Mouse (Mus musculus) limb, embryonic 14.5 days (tissue): ENCODE data around the gene Rpl13. TPM values are rescaled to one million over a fixed set of nuclear protein-coding genes. Genes with fewer than 3 reads are reported as not detected.
"Not testable (repeated sequence)": the region's sequence is repeated elsewhere in the genome, so short reads cannot be mapped to it uniquely, and the experiment has no call there.

Experiments used
- ATAC-seq: fragments of 200-750 bp; cut with Nextera tagmentation; 2 replicates; pipeline ENCODE4 v1.8.0; 2017; ENCODE audit warnings: low read depth, moderate number of reproducible peaks, moderate TSS enrichment; ENCODE audit not compliant: low FRiP score
- DNase-seq: peaks from one replicate; pipeline ENCODE4 v3.0.0-alpha.2; 2015; ENCODE audit warnings: low spot score
- H3K27ac ChIP-seq: fragments of 300-500 bp; sonication (generic); replicated peaks from 2 replicates; pipeline ENCODE4 v1.5.1; 2014; ENCODE audit warnings: low read depth, mild to moderate bottlenecking, low read length, moderate library complexity, mixed read lengths
- H3K27me3 ChIP-seq: fragments of 300-500 bp; sonication (generic); 2 replicates; pipeline ENCODE4 v1.6.1; 2014; ENCODE audit warnings: low read length, mixed read lengths; ENCODE audit not compliant: control insufficient read depth, insufficient read depth
- H3K36me3 ChIP-seq: fragments of 300-500 bp; sonication (generic); 2 replicates; pipeline ENCODE4 v1.6.1; 2014; ENCODE audit warnings: mild to moderate bottlenecking, low read length, moderate library complexity, mixed read lengths; ENCODE audit not compliant: control insufficient read depth, insufficient read depth
- H3K4me1 ChIP-seq: fragments of 300-500 bp; sonication (generic); 2 replicates; pipeline ENCODE4 v1.6.1; 2014; ENCODE audit warnings: antibody characterized with exemption, low read length, mixed read lengths; ENCODE audit not compliant: control insufficient read depth, insufficient read depth
- H3K4me2 ChIP-seq: fragments of 300-500 bp; sonication (generic); replicated peaks from 2 replicates; pipeline ENCODE4 v1.6.1; 2014; ENCODE audit warnings: low read depth, mild to moderate bottlenecking, low read length, moderate library complexity; ENCODE audit not compliant: severe bottlenecking
- H3K4me3 ChIP-seq: fragments of 300-500 bp; sonication (generic); replicated peaks from 2 replicates; pipeline ENCODE4 v1.5.1; 2014; ENCODE audit warnings: low read length
- H3K9ac ChIP-seq: fragments of 300-500 bp; sonication (generic); 2 replicates; pipeline ENCODE4 v1.6.1; 2014; ENCODE audit warnings: mild to moderate bottlenecking, low read depth, low read length, moderate library complexity; ENCODE audit not compliant: severe bottlenecking
- H3K9me3 ChIP-seq: fragments of 300-500 bp; sonication (generic); 2 replicates; pipeline ENCODE4 v1.6.1; 2016; ENCODE audit warnings: low read length; ENCODE audit not compliant: control insufficient read depth
- POLR2A ChIP-seq: fragments of 200-500 bp; IDR thresholded peaks from 2 replicates; pipeline ENCODE4 v1.8.0; 2012; ENCODE audit warnings: inconsistent platforms, mild to moderate bottlenecking, moderate library complexity, borderline replicate concordance; ENCODE audit not compliant: insufficient read depth, insufficient read length; ENCODE audit errors: extremely low read depth
- WGBS: fragments of 180-500 bp; shearing (Covaris S2); extraction: QIAGEN DNeasy Blood & Tissue Kit; methylation state at CpG from one replicate; pipeline ENCODE4 v1.1.7; 2014; 5-methylcytosine and 5-hydroxymethylcytosine counted together
- polyA plus RNA-seq, 2 experiments: library from polyadenylated mRNA; depleted of rRNA in 1 of 2; stranded (reverse) in 1 of 2; unstranded in 1 of 2; fragments of >200 nt; fragmentation: Nextera tagmentation in 1 of 2; extraction: Ambion mirVana in 1 of 2; gene quantifications; 2 replicates each; pipeline versions ENCODE4 v1.2.1 to v1.2.3; 2012 to 2014

Rpl13 gene
- polyA plus RNA-seq, 2 experiments, result 1,953 to 3,226 TPM

DNA sequence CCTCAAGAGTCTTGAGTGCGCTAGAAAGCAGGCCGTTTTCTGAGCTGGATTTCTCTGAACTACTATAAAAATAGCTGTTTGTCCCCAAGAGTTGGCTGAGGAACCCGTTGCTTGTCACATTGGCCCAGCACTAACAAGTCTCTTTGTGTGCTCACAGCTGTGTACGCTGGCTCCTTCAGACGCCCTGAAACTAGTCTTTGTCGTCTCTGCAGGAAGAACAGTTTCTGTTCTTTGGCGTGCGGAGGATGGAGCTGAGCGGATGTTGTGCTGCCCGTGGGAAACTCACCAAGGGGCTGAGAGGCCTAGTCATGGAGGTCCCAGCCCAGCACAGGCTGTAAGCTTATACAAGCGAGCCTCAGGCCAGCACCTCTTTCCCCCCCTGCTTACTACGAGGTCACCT lies 18.5 kb upstream of the Rpl13 start:
- DNase-seq, result no peak
- H3K36me3 ChIP-seq, result peaks cover 93% of the 10 kb centered on the region

GRCm38 (mm10) chr8:123087289-123087688 lies 14.9 kb upstream of the Rpl13 start:
- Histone ChIP-seq H3K4me3 (no peak overlapping the region), H3K9ac (no peak overlapping the region), H3K27ac (no peak overlapping the region), H3K4me1 (no peaks in the 10 kb centered on the region), H3K27me3 (no peaks in the 10 kb centered on the region), H3K4me2 (no peak overlapping the region), H3K9me3 (no peaks in the 10 kb centered on the region), H3K36me3 (peaks cover 95% of the 10 kb centered on the region)
- WGBS, result 95% methylated on average over 9 of the region's 9 CpGs
- TF ChIP-seq POLR2A, result no peak
- ATAC-seq, result no peak
- DNase-seq, result no peak

More for the DNA sequence above, 18.5 kb upstream of the Rpl13 start:
- Histone ChIP-seq H3K27me3 (no peaks in the 10 kb centered on the region), H3K4me3 (no peak overlapping the region), H3K9ac (no peak overlapping the region), H3K4me2 (no peak overlapping the region), H3K27ac (no peak overlapping the region), H3K9me3 (no peaks in the 10 kb centered on the region), H3K4me1 (no peaks in the 10 kb centered on the region)
- no peak for ATAC-seq
- 92% methylated on average over 12 of the region's 12 CpGs for WGBS
- TF ChIP-seq POLR2A, result no peak

DNA sequence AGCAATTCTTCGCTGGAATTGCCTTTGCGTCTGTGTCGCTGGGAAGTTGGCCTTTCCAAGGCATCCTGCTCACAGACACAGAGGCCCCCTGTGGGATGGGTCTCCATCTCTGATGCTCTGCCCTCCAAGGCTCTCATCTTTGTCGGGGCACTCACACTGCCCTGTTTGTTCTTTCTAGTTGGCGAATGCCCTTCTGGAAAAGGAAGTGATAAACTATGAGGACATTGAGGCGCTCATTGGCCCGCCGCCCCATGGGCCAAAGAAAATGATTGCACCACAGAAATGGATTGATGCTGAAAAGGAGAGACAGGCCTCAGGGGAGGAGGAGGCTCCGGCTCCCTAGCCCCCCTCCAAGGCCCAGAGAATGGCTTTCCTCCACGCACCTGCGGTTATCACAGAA lies 4.9 kb upstream of the Rpl13 start:
- H3K4me1 ChIP-seq, result peaks cover 5% of the 10 kb centered on the region; the same call in 1 of the 2 replicates
- H3K9ac ChIP-seq, result no peak overlapping the region
- no peaks in the 10 kb centered on the region for H3K27me3 ChIP-seq
- WGBS, result 89% methylated on average over 11 of the region's 11 CpGs
- no peak overlapping the region for H3K4me2 ChIP-seq
- no peaks in the 10 kb centered on the region for H3K9me3 ChIP-seq
- no peak for TF ChIP-seq POLR2A
- DNase-seq (no peak), ATAC-seq (no peak)
- no peak overlapping the region for H3K4me3 ChIP-seq
- H3K27ac ChIP-seq, result no peak overlapping the region
- peaks cover 47% of the 10 kb centered on the region for H3K36me3 ChIP-seq

DNA sequence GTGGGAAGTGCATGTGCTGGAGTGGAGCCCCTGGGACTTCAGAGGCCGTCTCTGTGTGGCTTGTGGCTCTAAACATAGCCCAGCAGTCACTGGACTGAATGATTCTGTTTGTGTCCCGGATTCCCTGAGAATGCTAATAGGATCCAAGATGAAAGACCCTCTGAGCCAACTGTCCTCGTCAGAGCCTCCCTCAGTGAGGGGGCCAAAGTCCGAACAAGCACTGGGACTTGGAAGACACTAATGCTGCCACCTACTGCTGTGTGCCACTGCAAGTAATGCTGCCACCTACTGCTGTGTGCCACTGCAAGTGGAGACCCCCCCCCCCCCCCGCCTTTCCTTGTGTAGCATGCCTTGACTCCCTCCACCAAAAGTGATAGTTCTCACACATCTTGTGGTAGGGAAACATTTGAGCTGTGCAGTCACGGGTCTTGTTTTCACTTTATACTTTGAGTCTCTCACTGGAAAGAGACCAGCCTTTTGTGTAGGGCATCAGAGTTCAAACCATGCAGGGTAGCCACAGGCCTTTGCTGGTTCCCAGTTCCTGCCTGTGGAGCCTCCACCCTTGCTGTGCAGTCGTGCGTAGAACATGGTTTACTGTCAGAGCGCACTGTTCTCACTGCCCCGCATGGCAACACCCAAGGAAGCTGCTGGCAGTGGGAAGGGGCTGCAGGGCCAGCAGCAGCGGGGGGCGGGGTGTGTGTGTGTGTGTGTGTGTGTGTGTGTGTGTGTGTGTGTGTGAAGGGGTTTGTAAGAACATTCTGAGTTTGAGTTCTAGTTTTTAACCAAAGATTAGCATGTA lies 4.2 kb upstream of the Rpl13 start:
- Histone ChIP-seq H3K36me3 (peaks cover 43% of the 10 kb centered on the region), H3K9me3 (no peaks in the 10 kb centered on the region), H3K4me3 (no peak overlapping the region), H3K27me3 (no peaks in the 10 kb centered on the region), H3K4me1 (peaks cover 5% of the 10 kb centered on the region; the same call in 1 of the 2 replicates), H3K27ac (no peak overlapping the region), H3K9ac (no peak overlapping the region), H3K4me2 (no peak overlapping the region)
- DNase-seq (no peak), ATAC-seq (no peak)
- 79% methylated on average over 12 of the region's 12 CpGs for WGBS
- TF ChIP-seq POLR2A, result no peak

DNA sequence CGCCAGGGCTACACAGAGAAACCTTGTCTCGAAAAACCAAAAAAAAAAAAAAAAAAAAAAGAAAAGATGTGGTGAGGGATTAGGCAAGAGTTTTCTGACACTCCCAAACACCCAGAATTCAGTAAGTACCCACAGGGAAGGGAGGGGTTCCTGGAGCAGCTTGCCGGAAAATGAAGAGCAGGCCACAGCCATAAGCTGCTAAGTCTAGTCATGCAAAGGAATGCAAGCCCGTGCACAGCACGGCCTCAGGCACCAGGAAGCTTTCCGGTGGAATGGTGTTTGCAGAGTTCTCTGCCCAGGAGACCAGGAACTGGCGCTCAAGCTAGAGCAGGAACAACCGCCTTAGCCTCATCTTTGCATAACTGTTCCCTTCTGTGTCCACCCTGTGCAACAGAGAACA lies 1.9 kb upstream of the Rpl13 start:
- peaks cover 43% of the 10 kb centered on the region for H3K36me3 ChIP-seq
- no peak overlapping the region for H3K4me2 ChIP-seq
- no peak overlapping the region for H3K9ac ChIP-seq
- ATAC-seq (no peak), DNase-seq (peak; percentile 33)
- peaks cover 12% of the 10 kb centered on the region; the same call in 1 of the 2 replicates for H3K4me1 ChIP-seq
- 37% methylated on average over 8 of the region's 8 CpGs for WGBS
- no peaks in the 10 kb centered on the region for H3K9me3 ChIP-seq
- TF ChIP-seq POLR2A, result no peak
- H3K4me3 ChIP-seq, result no peak overlapping the region
- peak overlapping the region; percentile 10; the same call in 1 of the 2 replicates for H3K27ac ChIP-seq
- H3K27me3 ChIP-seq, result no peaks in the 10 kb centered on the region

DNA sequence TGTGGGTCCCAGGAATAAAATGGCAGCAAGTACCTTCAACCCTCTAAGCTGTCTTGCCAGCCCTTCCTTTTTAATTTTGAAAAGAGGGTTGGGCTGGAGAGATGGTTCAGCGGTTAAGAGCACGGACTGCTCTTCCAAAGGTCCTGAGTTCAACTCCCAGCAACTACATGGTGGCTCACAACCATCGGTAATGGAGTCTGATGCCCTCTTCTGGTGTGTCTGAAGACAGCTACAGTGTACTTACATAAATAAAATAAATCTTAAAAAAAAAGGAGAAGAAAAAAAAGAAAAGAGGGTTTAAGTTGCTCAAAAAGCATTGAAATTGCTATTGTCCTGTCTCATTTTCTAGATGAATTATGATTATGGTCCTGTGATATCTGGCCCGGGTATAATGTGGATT lies 906 bp upstream of the Rpl13 start:
- DNase-seq (no peak), ATAC-seq (no peak)
- H3K4me2 ChIP-seq, result peak overlapping the region; percentile 75; the same call in 1 of the 2 replicates
- H3K4me3 ChIP-seq, result peak overlapping the region; percentile 79; the same call in 1 of the 2 replicates
- H3K9ac ChIP-seq, result peak overlapping the region; percentile 93; the same call in 1 of the 2 replicates
- H3K36me3 ChIP-seq, result peaks cover 46% of the 10 kb centered on the region
- WGBS, result 69% methylated on average over 4 of the region's 4 CpGs
- no peaks in the 10 kb centered on the region for H3K9me3 ChIP-seq
- H3K4me1 ChIP-seq, result peaks cover 12% of the 10 kb centered on the region; the same call in 1 of the 2 replicates
- no peak for TF ChIP-seq POLR2A
- H3K27ac ChIP-seq, result no peak overlapping the region
- no peaks in the 10 kb centered on the region for H3K27me3 ChIP-seq

- WGBS, result under 1% methylated on average over 14 of the region's 26 CpGs
- H3K27me3 ChIP-seq, H3K9me3 ChIP-seq, ATAC-seq, DNase-seq: not testable (repeated sequence)
- peak overlapping the region; percentile 93 for H3K9ac ChIP-seq
- H3K4me1 ChIP-seq, result peaks cover 12% of the 10 kb centered on the region; the same call in 1 of the 2 replicates
- H3K4me3 ChIP-seq, result peak overlapping the region; percentile 79
- peaks cover 38% of the 10 kb centered on the region for H3K36me3 ChIP-seq
- peak overlapping the region; percentile 93 for H3K4me2 ChIP-seq
- peak overlapping the region; percentile 92 for H3K27ac ChIP-seq
These were observed 705 bp downstream of the Rpl13 start for GRCm38 (mm10) chr8:123102855-123103254.
